Mouse (Mus musculus) liver, adult 2 months (tissue): ENCODE measurements around the gene Cetn4.

Experiments
- CTCF ChIP-seq: fragments of 200-500 bp; IDR thresholded peaks from 2 replicates; pipeline ENCODE4 v1.5.1; 2011; ENCODE audit warnings: low read depth, low read length, control low read depth
- POLR2A ChIP-seq: fragments of 200-500 bp; IDR thresholded peaks from 2 replicates; pipeline ENCODE4 v1.6.1; 2011; ENCODE audit warnings: low read length, control low read depth; ENCODE audit not compliant: insufficient read depth; ENCODE audit errors: extremely low read depth

GRCm38 (mm10) chr3:37324310-37324709, 11.8 kb upstream of the Cetn4 start:
- TF ChIP-seq POLR2A: no peak
- TF ChIP-seq CTCF: no peak
